Mouse (Mus musculus) liver, postnatal 0 days (tissue): ENCODE data around the gene Fitm1. TPM values are rescaled to one million over a fixed set of nuclear protein-coding genes. Genes with fewer than 3 reads are reported as not detected.
A peak's percentile ranks its signal among the peaks of the same experiment; 100 is the strongest.

Experiments used
- ATAC-seq: fragments of 200-750 bp; cut with Nextera tagmentation; 2 replicates; pipeline ENCODE4 v1.8.0; 2017; ENCODE audit warnings: mild to moderate bottlenecking, moderate library complexity
- DNase-seq: peaks from one replicate; pipeline ENCODE4 v3.0.0-alpha.2; 2016
- H3K27ac ChIP-seq: fragments of 300-500 bp; sonication (generic); 2 replicates; pipeline ENCODE4 v1.5.1; 2014; ENCODE audit warnings: antibody characterized with exemption, moderate library complexity, mild to moderate bottlenecking, low read depth
- H3K27me3 ChIP-seq: fragments of 300-500 bp; sonication (generic); 2 replicates; pipeline ENCODE4 v1.6.1; 2014; ENCODE audit warnings: low read length, control low read depth, mixed read lengths; ENCODE audit not compliant: insufficient read depth
- H3K36me3 ChIP-seq: fragments of 300-500 bp; sonication (generic); replicated peaks from 2 replicates; pipeline ENCODE4 v1.6.1; 2014; ENCODE audit warnings: mild to moderate bottlenecking, control low read depth, low read length, moderate library complexity, mixed read lengths; ENCODE audit not compliant: insufficient read depth
- H3K4me1 ChIP-seq: fragments of 300-500 bp; sonication (generic); 2 replicates; pipeline ENCODE4 v1.6.1; 2014; ENCODE audit warnings: antibody characterized with exemption, mild to moderate bottlenecking, control low read depth; ENCODE audit not compliant: insufficient read depth
- H3K4me2 ChIP-seq: fragments of 300-500 bp; sonication (generic); 2 replicates; pipeline ENCODE4 v1.6.1; 2014; ENCODE audit warnings: low read depth, mild to moderate bottlenecking, low read length, moderate library complexity, mixed read lengths
- H3K4me3 ChIP-seq: fragments of 300-500 bp; sonication (generic); 2 replicates; pipeline ENCODE4 v1.5.1; 2014; ENCODE audit warnings: low read depth, low read length
- H3K9ac ChIP-seq: fragments of 300-500 bp; sonication (generic); replicated peaks from 2 replicates; pipeline ENCODE4 v1.6.1; 2014; ENCODE audit warnings: mild to moderate bottlenecking, moderate library complexity
- H3K9me3 ChIP-seq: fragments of 300-500 bp; sonication (generic); 2 replicates; pipeline ENCODE4 v1.6.1; 2016; ENCODE audit warnings: mild to moderate bottlenecking, control low read depth, low read length, mixed read lengths
- CTCF ChIP-seq: sonication (generic); IDR thresholded peaks from 2 replicates; pipeline ENCODE4 v1.5.1; 2016; ENCODE audit warnings: antibody characterized with exemption, low read depth
- EP300 ChIP-seq: IDR thresholded peaks from 2 replicates; pipeline ENCODE4 v1.6.1; 2016; ENCODE audit warnings: antibody characterized with exemption, low read depth, mild to moderate bottlenecking
- WGBS: fragments of 180-500 bp; shearing (Covaris S2); extraction: QIAGEN DNeasy Blood & Tissue Kit; methylation state at CpG from one replicate; pipeline ENCODE4 v1.1.7; 2014; ENCODE audit not compliant: insufficient replicate concordance; 5-methylcytosine and 5-hydroxymethylcytosine counted together
- polyA plus RNA-seq: library from polyadenylated mRNA; unstranded; fragments of >200 nt; fragmentation: Nextera tagmentation; extraction: Ambion mirVana; gene quantifications from 2 replicates; pipeline ENCODE4 v1.2.1, GENCODE M21; 2015

Gene Fitm1
- polyA plus RNA-seq, 1 experiment from 2014 or later, result 1.8 TPM

- H3K27ac ChIP-seq, result peak overlapping the region; percentile 94
- no peaks in the 10 kb centered on the region for H3K27me3 ChIP-seq
- TF ChIP-seq CTCF (no peak), EP300 (no peak)
- no peak for ATAC-seq
- DNase-seq, result no peak
- peaks cover 28% of the 10 kb centered on the region for H3K4me1 ChIP-seq
- H3K4me2 ChIP-seq, result peak overlapping the region; percentile 97
- peak overlapping the region; percentile 85 for H3K9ac ChIP-seq
- peak overlapping the region; percentile 81 for H3K4me3 ChIP-seq
- no peaks in the 10 kb centered on the region for H3K9me3 ChIP-seq
- 30% methylated on average over 5 of the region's 5 CpGs for WGBS
- H3K36me3 ChIP-seq, result peaks cover 34% of the 10 kb centered on the region
Measured at GRCm38 (mm10) chr14:55584303-55584701, 8.9 kb downstream of the Fitm1 start.

DNA sequence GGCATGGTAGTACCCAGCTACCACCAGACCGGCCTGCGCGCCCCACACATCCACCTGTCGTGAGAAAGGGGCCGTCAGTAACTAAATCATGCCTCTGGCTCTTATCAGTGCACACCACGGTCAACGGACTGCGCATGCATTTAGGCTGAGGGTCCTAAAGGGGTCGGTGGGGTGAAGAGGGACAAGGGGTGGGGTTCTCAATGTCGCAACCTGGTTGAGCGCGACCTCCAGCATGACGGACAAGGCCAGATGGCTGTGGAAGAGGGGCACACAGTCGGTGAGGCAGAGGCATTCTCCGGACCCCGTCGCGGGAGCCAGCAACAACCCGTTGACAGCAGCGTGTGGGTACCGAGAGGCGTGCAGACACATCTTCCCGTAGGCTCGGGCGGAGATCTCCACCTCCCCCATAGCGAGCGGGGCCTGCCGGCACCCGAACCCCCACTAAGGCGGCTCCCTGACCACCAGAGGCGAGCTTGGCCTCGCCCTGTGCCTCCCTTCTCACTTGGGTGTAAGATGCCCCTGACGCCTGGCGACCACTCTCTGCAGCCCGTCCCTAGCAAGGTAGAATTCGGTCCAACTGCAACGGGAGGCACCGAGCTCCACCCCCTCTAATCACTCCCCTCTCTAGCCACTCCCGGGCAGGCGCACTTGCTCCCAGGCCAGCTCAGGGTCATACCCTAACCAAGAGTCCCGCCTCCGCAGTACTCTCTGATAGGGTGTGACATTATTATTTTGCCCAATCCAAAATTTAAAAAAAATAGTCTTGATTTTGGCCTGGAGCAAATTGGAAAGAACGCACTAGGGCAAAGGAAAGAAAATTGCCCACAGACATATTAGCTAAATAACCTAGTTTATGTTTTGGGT, 9.5 kb downstream of the Fitm1 start, which contains the start of gene Emc9:
Emc9 (minus strand) TSS at position 601 of the 864 bp plus-strand sequence.
- Histone ChIP-seq H3K4me3 (peak within 1 kb of the TSS; percentile 81), H3K9ac (peak within 1 kb of the TSS; percentile 85), H3K27ac (peak within 1 kb of the TSS; percentile 94), H3K9me3 (no peaks in the 10 kb centered on the region), H3K36me3 (peaks cover 29% of the 10 kb centered on the region), H3K4me2 (peak within 1 kb of the TSS; percentile 97), H3K4me1 (peaks cover 29% of the 10 kb centered on the region), H3K27me3 (no peaks in the 10 kb centered on the region)
- no peak for TF ChIP-seq EP300
- TF ChIP-seq CTCF, result no peak
- ATAC-seq (peak; percentile 95), DNase-seq (peak; percentile 87)
- WGBS, result 2% methylated on average over 43 of the region's 43 CpGs

- peak overlapping the region; percentile 85 for H3K9ac ChIP-seq
- ATAC-seq, result peak; percentile 62
Measured at GRCm38 (mm10) chr14:55585566-55585960, 10.1 kb downstream of the Fitm1 start.

GRCm38 (mm10) chr14:55586149-55586548, 10.7 kb downstream of the Fitm1 start:
- Histone ChIP-seq H3K9ac (peak overlapping the region; percentile 85), H3K36me3 (peaks cover 22% of the 10 kb centered on the region), H3K9me3 (no peaks in the 10 kb centered on the region), H3K27me3 (no peaks in the 10 kb centered on the region), H3K4me2 (peak overlapping the region; percentile 97), H3K27ac (peak overlapping the region; percentile 94), H3K4me3 (peak overlapping the region; percentile 81; the same call in 1 of the 2 replicates), H3K4me1 (peaks cover 35% of the 10 kb centered on the region)
- DNase-seq, result no peak
- TF ChIP-seq EP300 (peak; percentile 81), CTCF (peak; percentile 27)
- WGBS, result 60% methylated on average over 2 of the region's 2 CpGs
- ATAC-seq, result no peak

More at GRCm38 (mm10) chr14:55585566-55585960, 10.1 kb downstream of the Fitm1 start:
- DNase-seq, result peak; percentile 45
- Histone ChIP-seq H3K4me2 (peak overlapping the region; percentile 97), H3K27me3 (no peaks in the 10 kb centered on the region), H3K36me3 (peaks cover 28% of the 10 kb centered on the region), H3K4me1 (peaks cover 35% of the 10 kb centered on the region), H3K4me3 (peak overlapping the region; percentile 81), H3K9me3 (no peaks in the 10 kb centered on the region), H3K27ac (peak overlapping the region; percentile 94)
- TF ChIP-seq CTCF, result no peak
- no peak for TF ChIP-seq EP300
- WGBS, result 29% methylated on average over 6 of the region's 6 CpGs

DNA sequence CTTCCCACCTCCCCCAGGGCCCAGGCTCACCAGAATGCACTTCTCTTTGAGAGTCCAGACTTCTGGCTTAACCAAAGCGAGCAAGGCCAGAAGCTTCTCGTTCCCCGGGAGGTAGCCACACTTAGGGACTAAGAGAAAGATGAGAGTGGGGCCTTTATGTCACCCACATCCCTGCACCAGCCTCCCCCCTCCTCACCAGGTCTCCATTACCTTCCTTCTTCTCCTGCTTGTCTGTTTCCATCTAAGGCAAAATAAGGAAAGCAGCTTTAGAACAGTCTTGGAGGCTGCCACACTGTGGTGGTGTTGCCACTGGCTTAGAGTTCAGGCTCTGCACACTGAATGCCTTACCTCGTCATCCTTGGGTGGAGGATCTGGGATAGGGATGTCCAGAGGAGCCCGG, 13.9 kb downstream of the Fitm1 start:
- Histone ChIP-seq H3K4me2 (0 out of 2 replicates have a peak overlapping the region, but pooled peaks have one; percentile 92), H3K4me1 (peaks cover 40% of the 10 kb centered on the region), H3K9me3 (no peaks in the 10 kb centered on the region), H3K27me3 (no peaks in the 10 kb centered on the region), H3K36me3 (peaks cover 12% of the 10 kb centered on the region), H3K9ac (no peak overlapping the region), H3K27ac (no peak overlapping the region), H3K4me3 (0 out of 2 replicates have a peak overlapping the region, but pooled peaks have one; percentile 97)
- no peak for DNase-seq
- no peak for ATAC-seq
- TF ChIP-seq CTCF (no peak), EP300 (no peak)
- 89% methylated on average over 5 of the region's 5 CpGs for whole genome bisulfite sequencing

GRCm38 (mm10) chr14:55589771-55590448, 14.5 kb downstream of the Fitm1 start:
- Histone ChIP-seq H3K4me1 (peaks cover 35% of the 10 kb centered on the region), H3K4me3 (peak overlapping the region; percentile 97), H3K9me3 (no peaks in the 10 kb centered on the region), H3K4me2 (peak overlapping the region; percentile 92), H3K9ac (peak overlapping the region; percentile 94), H3K27ac (peak overlapping the region; percentile 97), H3K27me3 (no peaks in the 10 kb centered on the region), H3K36me3 (peaks cover 19% of the 10 kb centered on the region)
- TF ChIP-seq EP300, result no peak
- TF ChIP-seq CTCF, result no peak
- WGBS, result 66% methylated on average over 11 of the region's 11 CpGs
- ATAC-seq (no peak), DNase-seq (no peak)
